Mouse (Mus musculus): Measurements from ENCODE around the gene Aebp2.

The Aebp2 gene

GRCm38 (mm10) chr6:140606534-140606933 is 15.9 kb upstream of the Aebp2 start:
- in situ Hi-C loops (cut with MseI, MboI): no loop called here

- in situ Hi-C loops (cut with MseI, MboI): no loop called here
Measured at GRCm38 (mm10) chr6:140608666-140609065, 13.8 kb upstream of the Aebp2 start.

DNA sequence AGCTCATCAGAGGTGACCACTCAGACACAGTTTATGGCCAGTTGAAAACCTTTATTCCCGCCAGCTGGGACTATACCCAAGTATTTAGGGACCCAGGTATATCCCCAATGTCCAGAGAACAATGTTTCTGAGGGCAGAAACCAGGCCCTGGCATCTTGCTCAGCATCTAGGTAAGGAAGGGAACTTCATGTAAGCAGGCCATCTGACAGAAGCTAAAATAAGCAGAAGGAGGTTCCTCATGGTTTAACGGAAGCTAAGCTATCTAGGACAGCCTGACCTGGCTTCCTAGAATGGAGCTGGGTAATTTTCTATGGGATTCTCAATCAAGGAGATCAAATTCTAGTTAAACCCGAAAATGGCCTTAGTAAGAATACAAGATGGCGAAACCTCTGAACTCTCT is 12.9 kb upstream of the Aebp2 start:
- in situ Hi-C loops (cut with MseI, MboI): no loop called here

DNA sequence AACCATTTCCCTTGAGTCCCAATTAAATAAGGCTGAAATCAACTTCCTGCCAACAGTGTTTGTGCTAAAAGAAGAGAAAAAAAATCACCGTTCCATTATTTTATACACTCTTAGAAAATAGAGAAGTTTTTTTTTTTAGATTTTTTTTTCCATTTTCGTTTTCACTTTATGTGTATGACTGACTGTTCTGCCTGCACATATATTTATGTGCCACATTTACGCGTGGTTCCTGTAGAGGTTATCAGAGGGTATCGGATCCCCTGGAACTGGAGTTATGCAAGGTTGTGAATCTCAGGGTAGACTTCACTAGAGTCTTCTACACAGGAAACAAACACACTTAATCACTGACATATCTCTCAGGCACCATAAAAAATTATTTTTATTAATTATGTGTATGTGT is 12.3 kb upstream of the Aebp2 start:
- in situ Hi-C loops (cut with MseI, MboI): no loop called here

DNA sequence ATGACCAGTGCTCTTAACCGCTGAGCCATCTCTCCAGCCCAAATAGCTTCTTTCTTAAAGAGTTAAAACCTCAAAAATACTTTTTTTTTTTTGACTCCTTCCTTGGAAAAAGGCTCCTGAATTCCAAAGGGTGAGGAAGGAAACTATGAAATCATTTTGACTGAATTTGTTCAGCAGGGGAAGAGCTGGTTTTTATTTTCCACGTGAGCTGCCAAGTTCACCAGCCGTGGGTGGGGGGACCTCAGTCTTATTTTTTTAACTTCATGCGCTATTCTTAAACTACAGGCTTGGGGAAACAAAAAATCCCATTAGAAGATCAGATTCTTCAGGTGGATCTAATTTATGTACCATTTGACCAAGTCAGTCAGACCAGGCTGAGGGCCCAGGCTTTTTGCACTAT is 11.2 kb upstream of the Aebp2 start:
- in situ Hi-C loops (cut with MseI, MboI): no loop called here

- in situ Hi-C loops (cut with MseI, MboI): no loop called here
Measured at GRCm38 (mm10) chr6:140611893-140612473, 10.5 kb upstream of the Aebp2 start.

DNA sequence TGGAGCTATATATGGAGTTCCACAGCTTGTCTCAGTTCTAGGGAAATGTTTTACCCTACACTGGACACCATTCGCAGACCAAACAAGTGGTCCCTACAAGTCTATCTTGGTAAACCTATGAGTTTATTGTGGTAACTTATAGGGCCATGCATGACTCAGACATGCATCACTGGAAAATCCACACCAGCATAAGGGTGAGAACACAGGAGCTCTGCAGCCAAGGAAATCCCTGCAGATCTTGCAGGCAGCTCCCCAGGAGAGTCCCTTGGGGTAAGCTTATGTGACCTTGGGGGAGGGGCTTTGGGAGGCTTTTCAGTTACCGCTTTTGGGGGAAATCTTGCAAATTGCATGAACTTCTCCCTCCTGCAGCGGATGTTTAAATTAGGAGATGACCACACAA is 8.6 kb upstream of the Aebp2 start:
- in situ Hi-C loops (cut with MseI, MboI): no loop called here

- in situ Hi-C loops (cut with MseI, MboI): no loop called here
Measured at GRCm38 (mm10) chr6:140614711-140615110, 7.8 kb upstream of the Aebp2 start.

GRCm38 (mm10) chr6:140620531-140621349 is 1.7 kb upstream of the Aebp2 start:
- in situ Hi-C loops (cut with MseI, MboI): no loop called here

- in situ Hi-C loops (cut with MseI, MboI): no loop called here
Measured at GRCm38 (mm10) chr6:140621622-140622021, 841 bp upstream of the Aebp2 start.

GRCm38 (mm10) chr6:140623226-140624095 is 998 bp downstream of the Aebp2 start:
- in situ Hi-C loops (cut with MseI, MboI): no loop called here

- in situ Hi-C loops (cut with MseI, MboI): no loop called here
Measured at GRCm38 (mm10) chr6:140624096-140625051, 1.9 kb downstream of the Aebp2 start.

DNA sequence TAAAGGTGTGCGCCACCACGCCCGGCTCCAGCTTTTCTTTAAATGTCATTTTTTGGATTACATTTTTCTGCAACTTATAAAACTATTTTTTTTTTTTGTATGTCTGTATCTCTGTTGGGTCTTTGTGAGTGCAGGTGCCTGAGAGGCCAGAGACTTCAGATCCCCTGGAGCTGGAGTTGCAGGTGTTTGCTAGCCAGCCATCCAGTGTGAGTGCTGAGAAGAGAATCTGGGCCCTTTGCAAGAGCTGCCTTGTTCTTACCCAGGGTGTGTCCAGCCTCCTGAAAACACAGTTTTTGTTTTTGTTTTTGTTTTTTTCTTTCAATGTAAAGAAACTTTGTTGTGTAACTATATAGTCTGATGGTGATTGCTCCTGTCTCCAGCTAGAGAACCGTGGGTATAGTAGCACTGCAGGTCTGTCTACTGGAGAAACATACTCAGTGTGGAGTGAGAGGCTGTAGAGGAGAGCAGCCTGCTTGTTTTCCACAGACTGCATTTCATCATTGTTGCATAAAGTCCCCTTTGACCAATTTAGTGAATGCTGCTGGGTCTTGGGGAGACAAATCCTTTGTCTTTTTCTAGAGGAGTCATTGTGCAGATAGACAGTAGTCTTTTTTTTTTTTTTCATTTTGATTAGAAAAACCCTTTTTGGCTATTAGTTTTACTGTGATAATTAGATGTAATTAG is 6.9 kb downstream of the Aebp2 start:
- in situ Hi-C loops (cut with MseI, MboI): no loop called here

DNA sequence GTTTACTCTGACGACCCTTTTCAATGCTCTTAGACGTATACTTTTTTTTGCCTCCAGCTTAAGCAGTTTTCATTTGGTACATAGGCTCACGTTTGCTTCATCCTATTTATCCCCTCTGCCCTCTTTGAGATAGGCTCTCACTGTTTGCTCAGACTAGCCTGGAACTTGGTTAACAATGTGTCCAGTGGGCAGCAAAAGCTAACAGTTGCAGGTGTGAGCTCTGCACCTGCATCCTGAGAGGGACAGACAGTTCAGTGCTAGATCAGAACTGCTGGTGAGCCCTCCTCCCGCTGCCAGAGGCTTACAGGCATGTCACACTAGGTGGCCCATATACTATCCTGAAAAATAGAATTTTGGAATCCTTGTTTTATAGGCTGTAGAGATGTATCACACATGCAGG is 7.8 kb downstream of the Aebp2 start:
- in situ Hi-C loops (cut with MseI, MboI): no loop called here

DNA sequence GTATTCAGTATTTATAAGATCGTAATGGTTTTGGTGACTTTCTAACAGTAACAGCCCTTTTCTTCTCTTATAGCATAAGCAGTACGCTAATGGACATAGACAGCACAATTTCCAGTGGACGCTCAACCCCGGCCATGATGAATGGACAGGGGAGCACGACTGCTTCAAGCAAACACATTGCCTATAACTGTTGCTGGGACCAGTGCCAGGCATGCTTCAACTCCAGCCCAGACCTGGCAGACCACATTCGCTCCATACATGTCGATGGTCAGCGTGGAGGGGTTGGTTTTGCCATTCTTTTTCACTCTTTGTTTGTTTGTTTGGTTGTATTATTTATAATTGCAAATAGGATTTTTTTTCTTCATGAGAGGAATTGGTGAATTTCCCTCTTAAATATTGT is 11.2 kb downstream of the Aebp2 start:
- in situ Hi-C loops (cut with MseI, MboI): no loop called here

DNA sequence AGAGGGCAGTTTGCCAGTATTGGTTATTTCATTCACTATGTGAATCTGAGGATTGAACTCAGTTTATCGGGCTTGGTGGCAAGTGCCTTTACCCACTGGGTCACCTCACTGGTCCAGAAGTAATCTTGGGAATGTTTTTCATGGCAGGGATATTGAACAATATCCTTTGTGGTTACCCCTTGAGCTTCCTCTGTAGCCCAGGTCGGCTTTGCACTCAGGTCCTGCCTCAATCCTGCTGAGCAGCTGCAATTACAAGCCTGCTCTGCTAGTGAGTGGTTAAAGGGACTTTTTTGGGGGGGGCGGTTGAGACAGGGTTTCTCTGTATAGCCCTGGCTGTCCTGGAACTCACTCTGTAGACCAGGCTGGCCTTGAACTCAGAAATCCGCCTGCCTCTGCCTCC is 13.8 kb downstream of the Aebp2 start:
- in situ Hi-C loops (cut with MseI, MboI): no loop called here

- in situ Hi-C loops (cut with MseI, MboI): no loop called here
Measured at GRCm38 (mm10) chr6:140642010-140642409, 19.5 kb downstream of the Aebp2 start.

DNA sequence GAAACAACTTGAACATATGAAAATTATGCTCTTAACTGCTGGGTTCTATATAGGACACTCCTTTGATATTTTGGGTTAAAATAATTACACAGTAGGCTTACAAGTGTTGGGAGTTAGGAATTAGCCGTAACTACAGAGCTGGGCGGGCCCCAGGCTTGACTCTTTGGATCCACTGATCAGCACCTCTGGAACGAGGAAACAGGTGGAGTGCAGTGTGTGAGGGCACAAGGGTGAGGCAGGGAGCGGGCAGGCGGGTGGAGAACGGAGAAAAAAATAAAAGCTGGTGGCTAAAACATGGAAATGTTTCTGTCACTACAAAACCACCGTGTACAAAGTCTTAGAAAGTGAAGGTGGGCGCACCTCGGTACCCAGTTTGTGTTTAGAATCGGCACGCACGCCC is 20.2 kb downstream of the Aebp2 start:
- in situ Hi-C loops (cut with MseI, MboI): no loop called here

DNA sequence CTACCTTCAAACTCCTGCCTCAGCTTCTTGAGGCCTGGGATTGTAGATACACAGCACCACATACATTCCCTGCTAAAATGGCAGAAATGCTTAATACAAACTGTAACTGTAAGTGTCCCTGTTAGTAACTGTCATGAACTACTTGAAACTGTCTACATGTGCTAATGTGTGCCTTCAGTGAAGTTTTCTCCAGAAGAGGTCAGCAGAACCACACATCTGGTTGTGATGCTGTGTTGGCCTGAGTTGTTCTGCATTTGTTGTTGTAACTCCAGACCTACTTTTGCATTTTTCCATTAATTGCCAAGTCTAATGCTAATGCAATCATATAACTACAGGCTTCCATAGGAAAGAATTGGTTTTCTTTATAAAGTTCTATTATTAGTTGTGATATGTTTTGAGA is 23.5 kb downstream of the Aebp2 start:
- in situ Hi-C loops (cut with MseI, MboI): no loop called here

DNA sequence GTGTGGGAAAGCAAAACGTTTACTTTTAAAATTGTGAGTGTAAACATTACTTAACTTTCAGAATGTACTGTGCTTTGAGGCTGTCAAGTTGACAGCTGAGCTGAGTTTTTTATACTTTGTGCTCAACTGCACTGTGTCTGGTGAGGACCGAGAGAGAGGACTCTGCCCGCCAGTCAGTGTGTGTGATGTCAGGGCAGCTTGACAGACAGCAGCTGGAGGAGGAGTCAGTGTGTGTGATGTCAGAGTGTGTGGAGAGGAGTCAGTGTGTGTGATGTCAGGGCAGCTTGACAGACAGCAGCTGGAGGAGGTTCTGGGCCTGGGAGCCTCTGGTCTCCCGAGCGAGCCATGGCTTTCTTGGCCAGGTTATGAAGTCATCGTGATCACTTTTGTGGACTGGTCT is 24.4 kb downstream of the Aebp2 start:
- in situ Hi-C loops (cut with MseI, MboI): no loop called here

GRCm38 (mm10) chr6:140649812-140650211 is 27.3 kb downstream of the Aebp2 start:
- in situ Hi-C loops (cut with MseI, MboI): no loop called here

All from mouse trophoblast stem cell (cell line).